Mouse (Mus musculus) embryonic facial prominence, embryonic 12.5 days (tissue): ENCODE measurements around the gene Fggy. TPM values are rescaled to one million over a fixed set of nuclear protein-coding genes. Genes with fewer than 3 reads are reported as not detected.

Experiments
- ATAC-seq: fragments of 200-750 bp; cut with Nextera tagmentation; 2 replicates; pipeline ENCODE4 v1.8.0; 2017; ENCODE audit not compliant: insufficient number of reproducible peaks, insufficient read depth, low FRiP score, low TSS enrichment
- H3K27ac ChIP-seq: fragments of 300-500 bp; sonication (generic); 2 replicates; pipeline ENCODE4 v1.5.1; 2016; ENCODE audit warnings: mild to moderate bottlenecking
- H3K27me3 ChIP-seq: fragments of 300-500 bp; sonication (generic); 2 replicates; pipeline ENCODE4 v1.6.1; 2016; ENCODE audit warnings: mild to moderate bottlenecking, moderate library complexity
- H3K36me3 ChIP-seq: fragments of 300-500 bp; sonication (generic); 2 replicates; pipeline ENCODE4 v1.6.1; 2016; ENCODE audit warnings: mild to moderate bottlenecking
- H3K4me1 ChIP-seq: fragments of 300-500 bp; sonication (generic); 2 replicates; pipeline ENCODE4 v1.6.1; 2016
- H3K4me2 ChIP-seq: fragments of 300-500 bp; sonication (generic); replicated peaks from 2 replicates; pipeline ENCODE4 v1.6.1; 2016; ENCODE audit warnings: mild to moderate bottlenecking, moderate library complexity
- H3K4me3 ChIP-seq: fragments of 300-500 bp; sonication (generic); 2 replicates; pipeline ENCODE4 v1.5.1; 2016; ENCODE audit warnings: mild to moderate bottlenecking
- H3K9ac ChIP-seq: fragments of 300-500 bp; sonication (generic); 2 replicates; pipeline ENCODE4 v1.6.1; 2016; ENCODE audit warnings: mild to moderate bottlenecking, moderate library complexity
- H3K9me3 ChIP-seq: fragments of 300-500 bp; sonication (generic); 2 replicates; pipeline ENCODE4 v1.6.1; 2016; ENCODE audit warnings: mild to moderate bottlenecking, moderate library complexity
- WGBS: fragments of 180-500 bp; shearing (Covaris S2); methylation state at CpG from one replicate; pipeline ENCODE4 v1.1.7; 2016; 5-methylcytosine and 5-hydroxymethylcytosine counted together
- polyA plus RNA-seq: library from polyadenylated mRNA; unstranded; fragments of >200 nt; fragmentation: Nextera tagmentation; extraction: Ambion mirVana; gene quantifications from 2 replicates; pipeline ENCODE4 v1.2.1, GENCODE M21; 2016

The Fggy gene
- polyA plus RNA-seq, 1 experiment from 2014 or later = 9.4 TPM

- Histone ChIP-seq H3K27ac (no peak overlapping the region), H3K36me3 (no peaks in the 10 kb centered on the region)
Observed at GRCm38 (mm10) chr4:95601776-95602175, 44.5 kb downstream of the Fggy start.

GRCm38 (mm10) chr4:95603254-95603653 lies 45.9 kb downstream of the Fggy start:
- Histone ChIP-seq H3K27me3 (no peaks in the 10 kb centered on the region), H3K4me3 (no peak overlapping the region), H3K4me1 (no peaks in the 10 kb centered on the region), H3K9ac (no peak overlapping the region), H3K27ac (no peak overlapping the region), H3K9me3 (no peaks in the 10 kb centered on the region), H3K36me3 (no peaks in the 10 kb centered on the region), H3K4me2 (no peak overlapping the region)
- WGBS = 84% methylated on average over 1 of the region's 1 CpGs
- no peak for ATAC-seq

More at GRCm38 (mm10) chr4:95601776-95602175, 44.5 kb downstream of the Fggy start:
- ATAC-seq = no peak
- no peak overlapping the region for H3K9ac ChIP-seq
- 72% methylated on average over 4 of the region's 4 CpGs for WGBS
- no peak overlapping the region for H3K4me2 ChIP-seq
- no peaks in the 10 kb centered on the region for H3K4me1 ChIP-seq
- H3K4me3 ChIP-seq = no peak overlapping the region
- H3K9me3 ChIP-seq = no peaks in the 10 kb centered on the region
- no peaks in the 10 kb centered on the region for H3K27me3 ChIP-seq

GRCm38 (mm10) chr4:95610663-95611062 lies 53.4 kb downstream of the Fggy start:
- Histone ChIP-seq H3K4me3 (no peak overlapping the region), H3K27me3 (no peaks in the 10 kb centered on the region), H3K4me1 (no peaks in the 10 kb centered on the region), H3K4me2 (no peak overlapping the region), H3K36me3 (no peaks in the 10 kb centered on the region), H3K27ac (no peak overlapping the region), H3K9me3 (no peaks in the 10 kb centered on the region), H3K9ac (no peak overlapping the region)
- WGBS = 91% methylated on average over 1 of the region's 1 CpGs
- ATAC-seq = no peak

- Histone ChIP-seq H3K27ac (no peak overlapping the region), H3K4me3 (no peak overlapping the region), H3K9ac (no peak overlapping the region), H3K4me2 (no peak overlapping the region), H3K4me1 (no peaks in the 10 kb centered on the region), H3K36me3 (no peaks in the 10 kb centered on the region), H3K27me3 (no peaks in the 10 kb centered on the region), H3K9me3 (no peaks in the 10 kb centered on the region)
- ATAC-seq = no peak
- 84% methylated on average over 6 of the region's 6 CpGs for WGBS
Observed at GRCm38 (mm10) chr4:95611390-95611789, 54.1 kb downstream of the Fggy start.

- no peak overlapping the region for H3K27ac ChIP-seq
- 74% methylated on average over 3 of the region's 3 CpGs for WGBS
- no peaks in the 10 kb centered on the region for H3K27me3 ChIP-seq
- H3K4me2 ChIP-seq = no peak overlapping the region
- no peaks in the 10 kb centered on the region for H3K36me3 ChIP-seq
- ATAC-seq = no peak
- no peaks in the 10 kb centered on the region for H3K4me1 ChIP-seq
- no peak overlapping the region for H3K9ac ChIP-seq
- no peak overlapping the region for H3K4me3 ChIP-seq
- H3K9me3 ChIP-seq = no peaks in the 10 kb centered on the region
Observed at GRCm38 (mm10) chr4:95621046-95621445, 63.7 kb downstream of the Fggy start.

GRCm38 (mm10) chr4:95624696-95625095 lies 67.4 kb downstream of the Fggy start:
- no peak overlapping the region for H3K9ac ChIP-seq
- no peaks in the 10 kb centered on the region for H3K4me1 ChIP-seq
- H3K4me2 ChIP-seq = no peak overlapping the region
- H3K27ac ChIP-seq = no peak overlapping the region
- 89% methylated on average over 3 of the region's 3 CpGs for WGBS
- no peaks in the 10 kb centered on the region for H3K36me3 ChIP-seq
- H3K4me3 ChIP-seq = no peak overlapping the region
- H3K27me3 ChIP-seq = no peaks in the 10 kb centered on the region
- no peaks in the 10 kb centered on the region for H3K9me3 ChIP-seq
- ATAC-seq = no peak

GRCm38 (mm10) chr4:95625651-95626050 lies 68.3 kb downstream of the Fggy start:
- H3K27me3 ChIP-seq = no peaks in the 10 kb centered on the region
- no peaks in the 10 kb centered on the region for H3K4me1 ChIP-seq
- no peaks in the 10 kb centered on the region for H3K9me3 ChIP-seq
- H3K4me3 ChIP-seq = no peak overlapping the region
- H3K9ac ChIP-seq = no peak overlapping the region
- no peak overlapping the region for H3K27ac ChIP-seq
- no peak for ATAC-seq
- H3K4me2 ChIP-seq = no peak overlapping the region
- WGBS = 45% methylated on average over 4 of the region's 4 CpGs
- no peaks in the 10 kb centered on the region for H3K36me3 ChIP-seq

GRCm38 (mm10) chr4:95626186-95626585 lies 68.9 kb downstream of the Fggy start:
- Histone ChIP-seq H3K9ac (no peak overlapping the region), H3K27me3 (no peaks in the 10 kb centered on the region), H3K4me2 (no peak overlapping the region), H3K4me1 (no peaks in the 10 kb centered on the region), H3K36me3 (no peaks in the 10 kb centered on the region), H3K27ac (no peak overlapping the region), H3K4me3 (no peak overlapping the region), H3K9me3 (no peaks in the 10 kb centered on the region)
- no peak for ATAC-seq
- WGBS = 90% methylated on average over 3 of the region's 3 CpGs

GRCm38 (mm10) chr4:95634903-95635302 lies 77.6 kb downstream of the Fggy start:
- ATAC-seq = no peak
- H3K4me1 ChIP-seq = peaks cover 16% of the 10 kb centered on the region
- no peak overlapping the region for H3K9ac ChIP-seq
- H3K27ac ChIP-seq = no peak overlapping the region
- H3K9me3 ChIP-seq = no peaks in the 10 kb centered on the region
- H3K4me3 ChIP-seq = no peak overlapping the region
- no peak overlapping the region for H3K4me2 ChIP-seq
- no peaks in the 10 kb centered on the region for H3K36me3 ChIP-seq
- no peaks in the 10 kb centered on the region for H3K27me3 ChIP-seq
- WGBS = 78% methylated on average over 3 of the region's 3 CpGs

- Histone ChIP-seq H3K27ac (peak overlapping the region; percentile 77), H3K9ac (no peak overlapping the region), H3K36me3 (no peaks in the 10 kb centered on the region), H3K4me3 (no peak overlapping the region), H3K27me3 (no peaks in the 10 kb centered on the region), H3K9me3 (no peaks in the 10 kb centered on the region), H3K4me1 (peaks cover 16% of the 10 kb centered on the region), H3K4me2 (no peak overlapping the region)
- 18% methylated on average over 7 of the region's 7 CpGs for WGBS
- 0 out of 2 replicates have a peak, but pooled peaks have one; percentile 69 for ATAC-seq
Observed at GRCm38 (mm10) chr4:95636937-95637749, 79.8 kb downstream of the Fggy start.

- Histone ChIP-seq H3K9me3 (no peaks in the 10 kb centered on the region), H3K27me3 (no peaks in the 10 kb centered on the region), H3K9ac (no peak overlapping the region), H3K4me3 (no peak overlapping the region), H3K36me3 (no peaks in the 10 kb centered on the region), H3K4me1 (peaks cover 20% of the 10 kb centered on the region), H3K27ac (peak overlapping the region; percentile 77), H3K4me2 (no peak overlapping the region)
- 85% methylated on average over 3 of the region's 3 CpGs for WGBS
- ATAC-seq = no peak
Observed at GRCm38 (mm10) chr4:95638063-95638462, 80.8 kb downstream of the Fggy start.

GRCm38 (mm10) chr4:95640831-95641230 lies 83.5 kb downstream of the Fggy start:
- H3K4me1 ChIP-seq = peaks cover 24% of the 10 kb centered on the region
- no peaks in the 10 kb centered on the region for H3K36me3 ChIP-seq
- H3K27ac ChIP-seq = no peak overlapping the region
- no peaks in the 10 kb centered on the region for H3K27me3 ChIP-seq
- ATAC-seq = no peak
- H3K4me2 ChIP-seq = no peak overlapping the region
- no peaks in the 10 kb centered on the region for H3K9me3 ChIP-seq
- no peak overlapping the region for H3K9ac ChIP-seq
- 86% methylated on average over 1 of the region's 1 CpGs for WGBS
- H3K4me3 ChIP-seq = no peak overlapping the region
